Mouse (Mus musculus): ENCODE results near the gene Aup1.

DNA sequence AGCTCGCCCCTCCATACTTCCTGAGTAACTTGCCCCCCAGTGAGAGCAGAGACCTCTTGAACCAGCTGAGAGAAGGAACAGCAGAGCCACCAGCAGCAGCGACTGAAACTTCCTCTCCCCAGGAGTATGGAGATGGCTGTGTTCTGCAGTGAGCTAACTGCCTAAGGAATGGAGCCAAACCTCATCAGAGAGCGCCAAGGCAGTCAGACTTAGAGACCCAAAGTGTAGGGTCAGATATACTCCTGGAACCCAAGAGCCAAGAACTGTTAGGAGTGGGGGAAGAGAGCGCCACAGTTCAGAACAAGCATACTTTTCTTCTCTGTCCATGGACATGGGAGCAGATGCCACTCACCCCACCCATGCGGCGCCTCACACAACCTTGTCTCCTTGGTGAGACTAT lies 12.1 kb downstream of the Aup1 start:
- TF ChIP-seq CTCF (IDR thresholded peaks at IDR 0.05; ENCODE audit: control insufficient read depth, insufficient read depth, insufficient replicate concordance, low read depth, low read length), result no peak
- no peak for TF ChIP-seq POLR2A (IDR thresholded peaks at IDR 0.05; ENCODE audit: control insufficient read depth, low read depth, low read length)
